Mouse (Mus musculus) B cell, adult (primary cell): ENCODE data around the gene Scimp. TPM values are rescaled to one million over a fixed set of nuclear protein-coding genes. Genes with fewer than 3 reads are reported as not detected.

Experiments used
- total RNA-seq: library from RNA; stranded (reverse); gene quantifications from 4 replicates; pipeline ENCODE4 v1.2.4, GENCODE M21; 2023; ENCODE audit not compliant: inconsistent age

The Scimp gene
- 20.5 to 28.8 TPM (median 24.4 TPM) in 4 replicates for total RNA-seq

GRCm38 (mm10) chr11:70812365-70812764 is at the start of gene Scimp:
TSS of gene Scimp (minus strand) at chr11:70812586.

GRCm38 (mm10) chr11:70844559-70845456 is 32.4 kb upstream of the Scimp start, which contains the start of gene Rabep1:
TSS of gene Rabep1 (plus strand) at chr11:70844778.

GRCm38 (mm10) chr11:70763936-70764808 is 48.2 kb downstream of the Scimp start, which contains the start of gene Zfp3:
TSS of gene Zfp3 (plus strand) at chr11:70764209.

Other genes with a start within 250 kb of the Scimp start
- gene Mink1, start 249.7 kb downstream of the Scimp start, total RNA-seq: 79.8 to 99.2 TPM (median 86.0 TPM) in 4 replicates
- 1.6 TPM in 1 of 4 replicates, not detected in the others for gene 4930544D05Rik, start 196.7 kb downstream of the Scimp start, total RNA-seq
- 1.1 to 1.2 TPM in 2 of 4 replicates, not detected in the others for gene Chrne, start 193.4 kb downstream of the Scimp start, total RNA-seq
- gene Gp1ba, start 173.5 kb downstream of the Scimp start, total RNA-seq: 0.29 TPM in 1 of 4 replicates, not detected in the others
- gene Rnf167, start 165.4 kb downstream of the Scimp start, total RNA-seq: 206 to 218 TPM (median 207 TPM) in 4 replicates
- 74.1 to 86.5 TPM (median 81.8 TPM) in 4 replicates for gene Slc25a11, start 165.1 kb downstream of the Scimp start, total RNA-seq
- 1,394 to 1,549 TPM (median 1,435 TPM) in 4 replicates for gene Pfn1, start 157.9 kb downstream of the Scimp start, total RNA-seq
- gene Eno3, start 155.4 kb downstream of the Scimp start, total RNA-seq: 30.9 to 40.5 TPM (median 35.3 TPM) in 4 replicates
- 37.7 to 45.8 TPM (median 44.0 TPM) in 4 replicates for gene Spag7, start 143.2 kb downstream of the Scimp start, total RNA-seq
- 57.0 to 68.2 TPM (median 65.4 TPM) in 4 replicates for gene Camta2, start 124.5 kb downstream of the Scimp start, total RNA-seq
- 0.71 to 4.0 TPM (median 2.1 TPM) in 4 replicates for gene Inca1, start 112.4 kb downstream of the Scimp start, total RNA-seq
- 30.9 to 35.3 TPM (median 32.4 TPM) in 4 replicates for gene Kif1c, start 112.0 kb downstream of the Scimp start, total RNA-seq
- gene Zfp3, start 48.4 kb downstream of the Scimp start, total RNA-seq: 2.1 to 2.6 TPM (median 2.4 TPM) in 4 replicates
- 52.7 to 57.4 TPM (median 54.9 TPM) in 4 replicates for gene Rabep1, start 32.2 kb upstream of the Scimp start, total RNA-seq
- 88.2 to 95.2 TPM (median 89.6 TPM) in 4 replicates for gene Nup88, start 157.4 kb upstream of the Scimp start, total RNA-seq
- gene Rpain, start 157.6 kb upstream of the Scimp start, total RNA-seq: 44.7 to 65.4 TPM (median 52.4 TPM) in 4 replicates
- gene C1qbp, start 170.4 kb upstream of the Scimp start, total RNA-seq: 80.8 to 99.7 TPM (median 85.1 TPM) in 4 replicates
- 28.5 to 37.2 TPM (median 30.3 TPM) in 4 replicates for gene Dhx33, start 191.9 kb upstream of the Scimp start, total RNA-seq
- 9.0 to 15.2 TPM (median 11.5 TPM) in 4 replicates for gene Mis12, start 207.0 kb upstream of the Scimp start, total RNA-seq
- gene Derl2, start 207.3 kb upstream of the Scimp start, total RNA-seq: 25.9 to 33.2 TPM (median 29.9 TPM) in 4 replicates
- gene 6330403K07Rik, start 220.9 kb upstream of the Scimp start, total RNA-seq: not detected in 4 replicates